Mouse (Mus musculus): Measurements from ENCODE around the gene Slc25a19.

Slc25a19 gene

DNA sequence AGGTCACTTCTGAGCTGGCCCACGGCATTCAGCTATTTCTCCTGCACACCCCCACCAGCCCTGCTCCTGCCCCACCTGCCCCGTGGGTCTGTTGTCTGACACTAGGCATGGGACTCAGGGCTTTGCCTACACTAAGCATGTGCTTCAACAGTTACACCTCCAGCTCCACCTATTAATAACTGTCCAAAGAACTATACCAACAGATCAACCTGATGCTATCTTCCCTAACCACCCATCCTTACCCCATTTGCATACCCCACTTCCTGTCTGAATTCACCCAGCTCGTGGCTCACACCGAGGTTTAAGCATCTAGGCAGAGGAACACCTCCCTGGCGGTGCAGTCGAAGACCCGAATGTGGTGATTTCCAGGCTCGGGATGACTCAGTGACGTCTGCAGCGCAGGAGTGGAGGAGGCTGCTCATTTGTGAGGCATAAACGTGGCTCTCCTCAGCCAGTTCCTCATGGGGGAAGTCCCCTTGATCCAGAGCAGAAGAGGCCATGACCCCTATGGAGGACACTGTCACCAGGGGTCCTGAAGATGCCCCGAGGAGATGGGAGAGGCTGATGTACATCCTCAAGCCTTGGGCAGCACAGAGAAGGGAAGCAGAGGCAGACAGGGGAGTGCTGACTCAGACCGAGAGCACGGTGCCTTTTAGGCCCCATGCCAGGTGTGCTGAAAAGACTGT, 13.0 kb upstream of the Slc25a19 start:
- peak; percentile 80 for DNase-seq (ENCODE audit: low read depth, low spot score)

DNA sequence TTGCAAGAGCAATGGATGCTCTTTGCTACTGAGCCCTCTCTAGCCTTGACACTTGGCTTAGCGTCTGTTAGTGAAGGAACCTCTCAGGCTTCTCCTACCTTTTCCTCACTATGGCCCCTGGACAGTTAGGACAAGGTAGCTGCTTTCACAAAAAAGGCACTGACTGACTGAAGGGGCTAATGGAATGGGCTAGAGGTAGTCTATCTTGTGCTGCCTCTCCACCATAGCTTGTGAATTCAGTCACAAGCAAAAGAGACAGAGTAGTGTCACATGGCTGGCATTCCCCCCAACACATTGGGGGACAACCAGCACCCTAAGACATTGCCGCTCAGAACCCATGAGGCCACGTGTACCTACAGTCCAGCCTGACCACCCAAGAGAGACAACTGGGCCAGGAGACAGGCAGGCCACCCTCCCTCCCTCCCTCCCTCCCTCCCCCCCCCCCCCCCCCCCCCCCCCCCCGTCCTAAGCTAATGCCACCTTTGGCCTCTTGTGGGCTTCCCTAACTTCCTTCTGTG, 12.3 kb upstream of the Slc25a19 start:
- DNase-seq (ENCODE audit: low read depth, low spot score), result no peak

DNA sequence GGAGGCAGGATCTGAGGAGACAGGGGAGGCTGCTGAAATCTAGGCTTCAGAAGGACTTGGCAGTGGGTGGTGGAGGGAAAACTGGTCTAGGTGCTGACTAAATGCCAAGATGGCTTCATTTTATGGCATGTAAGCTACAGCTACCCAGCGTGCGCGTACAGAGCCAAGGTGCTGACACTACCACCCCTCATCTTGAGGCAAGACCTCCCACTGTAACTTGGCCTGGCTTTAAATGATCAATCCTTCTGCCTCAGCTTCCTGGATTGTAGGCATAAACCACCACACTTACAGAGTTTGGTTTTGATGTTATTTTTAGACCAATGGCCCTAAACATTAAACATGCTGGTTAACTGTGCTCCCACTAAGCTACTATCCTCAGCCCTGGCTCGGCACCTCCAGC, 11.4 kb upstream of the Slc25a19 start:
- DNase-seq (ENCODE audit: low read depth, low spot score), result no peak

DNA sequence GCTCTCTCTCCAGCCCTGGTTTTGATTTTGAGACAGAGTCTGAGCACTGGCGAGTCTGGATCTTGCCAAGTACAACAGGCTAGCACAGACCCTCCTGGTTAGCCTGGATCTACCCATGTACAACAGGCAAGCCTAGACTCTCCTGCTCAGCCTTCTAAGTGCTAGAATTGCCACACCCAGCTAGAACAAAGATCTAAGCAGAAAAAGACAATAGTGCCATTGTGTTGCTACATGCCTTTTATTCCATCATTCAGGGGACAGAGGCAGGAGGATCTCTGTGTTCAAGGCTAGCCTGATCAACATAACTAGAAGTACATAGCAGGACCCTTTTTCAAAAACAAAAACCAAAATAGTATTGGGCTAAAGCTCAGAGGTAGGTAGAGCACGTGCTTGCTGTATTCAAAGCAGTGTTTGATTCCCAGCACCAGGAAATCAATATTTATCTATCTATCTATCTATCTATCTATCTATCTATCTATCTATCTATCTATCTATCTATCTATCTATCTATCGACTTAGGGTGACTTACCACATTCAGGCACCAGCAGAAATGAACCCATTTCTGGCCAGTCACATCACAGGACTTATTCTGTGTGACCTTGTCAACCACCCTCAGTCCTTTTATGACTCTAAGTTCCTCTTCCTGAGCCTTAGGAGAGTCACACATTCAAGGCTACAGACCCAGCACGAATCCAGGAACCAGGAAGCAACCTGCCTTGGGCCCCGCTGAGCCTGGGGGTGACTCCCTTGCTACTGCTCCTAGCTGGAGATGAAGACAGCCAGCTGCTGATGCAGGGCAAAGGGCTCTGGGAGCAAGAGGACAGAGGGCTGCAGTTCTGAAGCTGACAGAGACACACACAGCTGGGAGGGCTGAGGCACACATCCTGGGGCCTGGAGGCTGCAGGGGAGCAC, 10.7 kb upstream of the Slc25a19 start:
- no peak for DNase-seq (ENCODE audit: low read depth, low spot score)

DNA sequence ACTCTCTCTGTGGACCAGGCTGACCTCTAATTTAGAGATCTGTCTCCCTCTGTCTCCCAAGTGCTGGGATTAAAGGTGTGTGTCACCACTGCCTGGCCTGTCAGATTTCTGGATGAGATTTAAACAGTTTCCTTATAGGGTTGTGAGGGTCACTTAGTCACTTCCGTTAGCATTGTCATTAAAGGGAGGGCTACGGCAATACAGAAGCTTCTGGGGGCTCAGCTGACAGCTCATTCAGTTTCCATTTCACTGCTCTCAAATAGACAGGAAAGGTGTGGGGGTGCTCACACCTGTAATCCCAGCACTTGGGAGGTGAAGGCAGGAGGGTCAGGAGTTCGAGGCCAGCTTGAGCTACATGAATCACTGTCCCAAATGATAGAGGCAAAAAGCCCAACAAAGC, 8.9 kb upstream of the Slc25a19 start:
- DNase-seq (ENCODE audit: low read depth, low spot score), result no peak

DNA sequence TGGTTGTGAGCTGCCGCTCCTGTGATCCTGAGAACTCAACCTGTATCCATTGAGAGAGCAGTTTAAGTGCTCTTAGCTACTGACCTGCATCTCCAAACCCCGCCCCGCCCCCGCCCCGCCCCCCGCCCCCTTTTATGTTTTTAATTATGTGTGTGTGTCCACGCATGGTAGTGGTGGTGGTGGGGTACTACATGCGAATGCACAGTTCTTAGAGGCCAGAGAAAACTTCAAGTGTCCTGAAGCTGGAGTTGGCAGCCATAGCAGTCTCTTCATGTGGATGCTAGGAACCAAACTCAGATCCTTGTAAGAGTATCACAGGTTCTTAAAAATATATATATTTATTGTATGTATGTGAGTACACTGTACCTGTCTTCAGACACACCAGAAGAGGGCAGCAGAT, 7.4 kb upstream of the Slc25a19 start:
- DNase-seq (ENCODE audit: low read depth, low spot score), result no peak

DNA sequence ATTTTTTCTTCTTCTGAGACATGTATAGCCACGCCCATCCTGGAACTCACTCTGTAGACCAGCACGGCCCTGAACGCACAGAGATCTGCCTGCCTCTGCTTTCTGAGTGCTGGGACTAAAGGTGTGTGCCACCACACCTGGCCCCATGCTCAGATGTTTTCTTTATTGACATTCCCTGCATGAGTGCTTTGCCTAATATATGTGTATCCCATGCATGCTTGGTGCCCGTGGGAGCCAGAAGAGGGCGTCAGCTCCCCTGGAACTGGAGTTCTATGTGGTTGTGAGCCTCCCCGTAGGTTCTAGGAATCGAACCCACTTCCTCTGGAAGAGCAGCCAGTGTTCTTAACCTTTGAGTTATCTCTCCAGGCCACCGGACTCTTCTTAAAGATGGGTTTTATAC, 6.9 kb upstream of the Slc25a19 start:
- no peak for DNase-seq (ENCODE audit: low read depth, low spot score)

DNA sequence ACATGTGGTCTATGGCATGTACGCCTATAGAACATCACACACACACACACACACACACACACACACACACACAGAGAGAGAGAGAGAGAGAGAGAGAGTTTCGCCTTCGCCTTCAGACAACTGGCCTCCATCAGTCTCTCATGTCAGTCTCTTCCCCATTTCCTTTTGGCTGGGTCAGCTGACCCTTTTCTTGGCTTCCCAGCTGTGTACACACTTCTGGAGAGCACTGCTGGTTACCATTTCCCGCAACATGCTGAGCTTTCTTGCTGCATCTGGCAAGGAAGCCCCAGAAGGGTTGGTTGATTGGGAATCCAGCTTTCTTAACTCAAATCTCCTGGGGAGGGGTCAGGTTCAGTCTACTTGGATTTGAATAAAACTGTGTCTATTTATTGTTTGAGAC, 6.0 kb upstream of the Slc25a19 start:
- no peak for DNase-seq (ENCODE audit: low read depth, low spot score)

DNA sequence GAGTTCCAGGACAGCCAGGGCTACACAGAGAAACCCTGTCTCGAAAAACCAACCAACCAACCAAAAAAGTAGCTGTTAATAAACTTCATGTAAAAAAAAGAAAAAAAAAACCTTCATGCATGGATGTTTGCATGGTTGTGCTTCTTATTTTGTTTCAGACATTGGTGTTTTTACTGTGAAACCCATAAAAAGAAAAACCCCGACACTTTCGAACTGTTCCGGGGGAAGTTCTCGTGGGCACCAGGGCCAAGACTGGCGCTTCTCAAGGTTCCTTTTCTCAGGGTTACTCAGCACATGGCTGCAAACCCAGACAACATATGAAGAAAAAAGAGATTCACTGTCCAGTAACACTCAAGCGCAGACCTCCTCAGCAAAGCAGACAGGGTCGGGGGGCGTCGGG, 4.8 kb upstream of the Slc25a19 start:
- DNase-seq (ENCODE audit: low read depth, low spot score), result no peak

DNA sequence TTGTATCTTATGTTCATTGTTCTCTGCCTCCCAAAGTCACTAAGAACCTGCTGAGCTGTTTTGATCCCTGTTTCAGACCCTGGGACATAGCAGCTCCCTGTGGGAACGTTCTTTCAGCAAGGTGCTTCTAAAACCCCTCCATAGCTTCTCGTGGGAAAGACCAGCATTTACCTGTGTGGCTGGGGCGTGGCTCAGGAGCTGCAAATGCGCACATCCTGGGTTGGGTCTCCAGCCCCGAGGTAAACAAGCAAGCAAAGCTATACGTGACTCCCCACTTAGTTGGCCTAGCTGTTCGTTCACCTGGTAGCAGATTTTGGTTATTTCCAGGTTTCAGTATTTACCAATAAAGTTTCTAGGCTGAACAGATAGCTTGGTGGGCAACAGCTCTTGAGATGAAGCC, 4.2 kb upstream of the Slc25a19 start:
- DNase-seq (ENCODE audit: low read depth, low spot score), result no peak

DNA sequence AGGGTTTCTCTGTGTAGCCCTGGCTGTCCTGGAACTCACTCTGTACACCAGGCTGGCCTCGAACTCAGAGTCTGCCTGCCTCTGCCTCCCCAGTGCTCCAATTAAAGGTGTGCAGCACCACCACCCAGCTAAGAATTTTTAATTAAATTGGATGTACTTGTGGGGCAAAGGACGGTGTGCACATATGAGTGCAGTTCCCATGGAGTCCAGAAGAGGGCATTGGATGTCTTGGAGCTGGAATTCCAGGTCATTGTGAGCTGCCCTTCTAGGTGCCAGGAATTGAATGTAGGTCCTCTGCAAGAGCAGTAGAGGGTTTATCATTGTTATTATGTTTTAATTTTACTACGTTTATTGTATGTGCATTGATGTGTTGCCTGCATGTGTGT, 3.4 kb upstream of the Slc25a19 start:
- DNase-seq (ENCODE audit: low read depth, low spot score), result peak; percentile 77

DNA sequence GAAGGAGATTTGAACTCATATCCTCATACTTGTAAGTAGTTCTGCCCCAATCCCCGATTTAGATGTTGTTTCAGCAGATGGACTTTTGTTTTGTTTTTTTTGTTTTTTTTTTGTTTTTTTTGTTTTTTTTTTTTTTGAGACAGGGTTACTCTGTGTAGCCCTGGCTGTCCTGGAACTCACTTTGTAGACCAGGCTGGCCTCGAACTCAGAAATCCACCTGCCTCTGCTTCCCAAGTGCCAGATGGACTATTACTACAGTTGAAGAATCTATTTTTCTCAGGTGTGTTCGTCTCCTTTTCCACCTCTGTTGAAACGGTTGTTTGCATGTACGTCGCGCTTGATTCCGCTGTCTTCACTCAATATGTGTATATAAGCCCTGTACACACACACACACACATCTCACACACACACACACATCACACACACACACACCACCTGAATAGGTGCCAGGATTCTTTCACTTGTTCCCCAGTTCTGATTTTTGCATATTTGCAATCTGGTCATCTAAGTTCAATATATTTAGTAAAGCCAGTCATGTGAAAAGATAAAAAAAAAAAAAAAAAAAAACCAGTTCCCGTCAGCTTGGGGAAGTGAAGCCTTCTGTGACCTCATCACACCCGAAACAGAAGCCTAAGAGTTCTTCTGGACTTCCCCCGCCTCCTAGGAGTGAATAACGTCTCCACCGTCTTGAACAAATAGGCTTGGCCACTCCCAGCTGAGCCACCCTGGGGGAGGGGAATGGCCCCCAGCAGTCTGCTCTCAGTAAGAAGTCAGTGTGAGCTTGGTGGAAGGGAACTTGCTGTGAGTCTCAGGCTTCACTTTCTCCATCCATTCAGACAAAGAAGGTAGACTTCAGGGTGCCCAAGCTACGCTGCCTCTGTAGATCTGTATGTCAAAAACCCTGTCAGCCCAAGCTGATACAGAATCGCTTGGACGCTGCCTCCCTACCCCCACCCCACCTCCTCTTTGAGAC, 2.7 kb upstream of the Slc25a19 start:
- DNase-seq (ENCODE audit: low read depth, low spot score), result peak; percentile 51

DNA sequence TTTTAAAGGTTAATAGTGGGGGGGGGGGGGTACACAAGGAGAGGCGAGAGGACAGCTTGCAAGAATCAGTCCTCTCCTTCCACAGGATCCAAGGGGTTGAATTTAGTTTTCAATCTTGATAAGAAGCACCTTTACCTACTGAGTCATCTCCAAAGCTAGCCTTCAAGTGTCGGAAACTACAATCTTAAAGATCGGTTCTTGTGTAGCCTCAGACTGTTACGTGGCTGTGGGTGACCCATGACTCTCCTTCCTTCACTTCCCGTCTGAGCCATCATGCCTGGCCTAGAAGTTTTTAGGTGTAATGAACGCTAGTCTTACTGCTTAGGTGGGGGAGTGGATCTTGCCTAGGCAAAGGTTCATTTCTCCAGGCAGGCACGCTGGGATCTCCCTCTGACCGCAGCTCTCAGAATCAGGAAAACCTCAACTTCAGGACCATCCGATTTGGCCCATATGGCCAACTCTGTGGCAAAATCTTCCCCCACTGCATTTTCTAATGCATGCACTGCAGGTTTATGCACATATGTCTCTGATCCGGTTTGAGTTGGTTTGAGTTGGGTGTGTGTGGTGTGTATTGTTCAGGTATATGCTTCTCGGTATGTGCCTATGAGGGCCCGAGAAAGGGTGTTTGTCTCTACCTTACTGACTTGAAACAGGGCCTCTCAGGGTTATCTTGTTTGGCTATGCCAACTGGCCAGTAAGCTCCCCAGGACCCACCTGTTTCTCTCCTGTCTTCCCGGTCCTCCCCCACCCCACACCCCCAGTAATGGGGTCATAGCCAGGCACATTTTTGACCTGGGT, 1.8 kb upstream of the Slc25a19 start:
- DNase-seq (ENCODE audit: low read depth, low spot score), result no peak

DNA sequence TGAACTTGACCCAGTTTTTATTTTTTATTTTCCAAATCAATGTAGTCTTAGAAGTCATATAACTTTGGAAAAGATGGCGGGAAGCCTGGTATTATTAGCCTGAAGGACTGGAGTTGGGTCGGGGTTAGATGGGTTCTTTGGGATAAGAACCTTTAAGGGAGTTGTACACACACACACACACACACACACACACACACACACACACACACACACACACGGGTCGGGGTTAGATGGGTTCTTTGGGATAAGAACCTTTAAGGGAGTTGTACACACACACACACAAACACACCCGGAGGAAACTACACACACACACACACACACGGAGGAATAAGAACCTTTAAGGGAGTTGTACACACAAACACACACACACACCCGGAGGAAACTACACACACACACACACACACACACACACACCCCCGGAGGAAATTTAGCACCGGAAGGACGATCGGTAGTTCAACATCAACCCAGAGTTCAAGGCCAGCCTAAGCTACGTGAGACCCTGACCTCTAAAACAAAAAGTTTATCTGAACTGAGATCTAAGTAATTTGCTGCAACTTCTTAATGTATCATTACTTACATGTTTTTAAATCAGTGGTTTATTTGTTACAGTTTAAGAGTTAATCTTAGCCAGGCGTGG, 488 bp upstream of the Slc25a19 start:
- DNase-seq (ENCODE audit: low read depth, low spot score), result no peak

DNA sequence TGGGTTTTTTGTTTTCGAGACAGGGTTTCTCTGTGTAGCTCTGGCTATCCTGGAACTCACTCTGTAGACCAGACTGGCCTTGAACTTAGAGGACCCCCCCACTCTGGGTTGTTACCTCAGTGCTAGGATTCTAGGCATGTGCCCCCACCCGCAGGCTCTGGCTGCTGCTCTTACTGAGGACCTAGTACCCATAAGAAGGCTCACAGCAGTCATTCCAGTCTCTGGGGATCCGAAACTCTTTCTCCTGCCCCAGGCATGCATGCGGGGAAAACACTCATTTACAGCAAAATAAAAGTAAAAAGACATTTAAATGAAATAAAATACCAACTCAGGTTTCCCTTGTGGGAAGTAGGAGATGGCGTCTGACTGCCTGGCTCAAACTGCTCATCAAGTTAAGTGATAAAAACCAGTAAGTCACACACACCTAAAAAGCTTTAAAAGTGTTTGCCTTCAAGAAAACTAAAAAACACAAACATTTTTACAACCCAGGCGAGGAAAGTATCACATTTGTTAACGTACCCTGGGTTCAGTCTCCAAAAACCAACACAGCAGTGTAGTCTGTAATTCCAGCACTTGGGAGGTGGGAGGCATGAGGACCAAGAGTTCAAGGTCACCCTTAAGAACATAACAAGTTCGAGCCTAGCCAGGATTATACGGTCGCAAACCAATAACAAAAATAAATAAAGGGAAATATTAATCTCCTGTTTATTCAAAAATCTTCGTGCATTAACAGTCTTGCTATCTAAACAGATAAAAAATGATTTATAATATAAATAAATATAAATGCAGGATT, 1.1 kb downstream of the Slc25a19 start:
- DNase-seq (ENCODE audit: low read depth, low spot score), result no peak

DNA sequence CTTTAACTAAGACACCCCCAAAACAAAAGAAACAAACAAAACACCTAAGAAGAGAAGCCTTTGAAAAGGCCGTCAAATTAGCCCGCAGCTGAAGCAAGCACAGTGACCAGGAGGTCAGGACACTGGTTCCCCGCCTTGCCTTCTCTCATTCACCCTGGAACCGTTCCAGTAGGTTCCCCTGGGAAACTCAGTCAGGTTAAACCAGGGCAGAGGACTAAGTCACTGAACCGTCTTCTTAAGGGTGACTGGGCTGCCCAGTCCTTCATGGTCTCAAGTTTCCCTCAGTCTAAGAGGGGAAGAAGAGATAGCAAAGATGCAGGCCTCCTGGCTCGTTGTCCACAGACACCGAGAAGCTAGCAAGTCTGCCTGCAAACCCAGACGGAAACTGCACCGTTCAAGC, 2.2 kb downstream of the Slc25a19 start:
- DNase-seq (ENCODE audit: low read depth, low spot score), result no peak

DNA sequence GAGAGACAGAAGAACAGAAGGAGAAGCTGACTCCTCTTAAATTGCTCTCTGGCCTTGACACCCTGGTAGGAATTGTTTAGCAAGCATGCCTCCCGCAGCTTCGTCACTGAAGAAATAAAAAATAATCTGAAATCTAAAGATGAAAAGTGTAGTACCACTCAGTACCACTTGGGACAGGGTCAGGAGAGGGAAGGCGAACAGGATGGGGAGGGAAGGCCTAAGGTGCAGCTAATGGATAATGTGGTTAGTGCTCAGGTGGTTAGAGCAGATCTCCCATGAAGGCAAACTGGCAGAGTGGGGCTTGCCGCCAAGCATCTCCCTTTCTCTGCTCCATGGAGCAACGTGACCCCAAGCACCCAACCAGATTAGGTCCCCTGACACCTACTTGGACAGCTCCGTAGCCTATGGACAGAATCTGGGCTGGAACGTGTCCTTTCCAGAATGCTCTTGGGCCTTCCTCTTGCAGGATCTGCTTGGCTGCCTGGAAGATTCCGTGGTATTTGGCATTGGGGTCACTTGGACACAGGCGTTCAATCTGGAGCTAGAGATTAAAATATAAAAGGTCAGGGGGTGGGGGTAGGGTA, 4.5 kb downstream of the Slc25a19 start:
- DNase-seq (ENCODE audit: low read depth, low spot score), result peak; percentile 52

DNA sequence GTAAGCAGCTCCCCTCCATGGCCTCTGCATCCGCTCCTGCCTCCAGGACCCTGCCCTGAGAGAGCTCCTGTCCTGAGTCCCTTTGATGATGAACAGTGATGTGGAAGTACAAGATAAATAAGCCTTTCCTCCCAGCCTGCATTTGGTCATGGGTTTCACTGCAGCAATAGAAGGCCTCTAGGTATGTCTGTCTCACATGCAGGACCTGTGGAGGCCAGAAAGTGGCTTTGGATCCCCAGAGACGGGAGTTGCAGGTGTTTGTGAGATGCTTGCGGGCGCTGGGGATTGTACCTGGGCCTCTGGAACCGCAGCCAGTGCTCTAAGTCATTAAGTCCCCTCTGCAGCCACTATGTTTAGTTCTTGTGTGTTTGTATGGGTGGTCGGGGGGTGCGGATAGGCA, 8.1 kb downstream of the Slc25a19 start:
- DNase-seq (ENCODE audit: low read depth, low spot score), result no peak

Measured in 3T3-L1 (cell line).